Mouse (Mus musculus) adrenal gland, adult 8-10 months (tissue): ENCODE data around the gene Olfr1387. TPM values are rescaled to one million over a fixed set of nuclear protein-coding genes. Genes with fewer than 3 reads are reported as not detected.
"Not testable (repeated sequence)": the region's sequence is repeated elsewhere in the genome, so short reads cannot be mapped to it uniquely, and the experiment has no call there.

ENCODE experiments used
- DNase-seq: peaks from one replicate; pipeline ENCODE4 v3.0.0; 2022
- total RNA-seq, 4 experiments: library from RNA; stranded (reverse); gene quantifications; 2 replicates each; pipeline ENCODE4 v1.2.4; 2022

The Olfr1387 gene
- total RNA-seq = not detected

DNA sequence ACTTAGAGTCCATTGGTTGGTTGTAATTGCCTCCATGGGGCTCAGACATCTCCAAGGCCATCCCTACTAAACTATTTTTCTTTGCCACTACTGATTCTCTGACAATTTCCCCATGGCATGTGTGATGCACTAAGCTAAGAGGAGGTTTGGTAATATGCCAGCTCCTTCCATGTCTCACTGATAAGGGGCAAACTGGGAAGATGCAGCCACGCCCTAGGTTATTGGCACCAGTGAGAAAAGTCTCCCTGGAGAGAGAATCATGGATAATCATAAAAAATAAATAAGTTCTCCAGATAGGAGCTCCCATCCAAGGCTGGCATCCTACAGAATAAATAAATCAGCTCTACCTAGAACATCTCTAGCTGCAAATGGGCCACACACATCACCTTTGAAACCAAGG, at the start of gene Olfr1387:
Olfr1387 (plus strand) TSS at position 301 of the 400 bp plus-strand sequence.
- DNase-seq = no peak

DNA sequence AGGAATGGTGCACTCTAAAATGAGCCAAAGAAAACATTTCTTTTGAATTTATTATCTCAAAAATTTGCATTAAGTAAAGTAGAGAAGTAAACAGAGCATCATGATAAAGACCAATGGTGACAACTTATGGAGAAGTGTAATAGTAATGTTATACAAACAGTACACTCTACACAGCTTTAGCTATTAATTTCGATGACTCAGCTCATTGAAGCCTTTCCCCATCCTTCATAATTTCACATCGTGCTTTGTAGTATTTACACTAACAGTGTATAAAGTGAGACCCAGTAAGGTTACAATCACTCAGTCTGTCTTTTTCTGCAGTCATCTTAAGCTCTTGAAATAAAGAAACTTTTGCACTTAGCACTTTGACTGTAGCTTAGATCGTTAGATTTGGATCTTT, 48.4 kb upstream of the Olfr1387 start:
- DNase-seq = no peak

- no peak for DNase-seq
Observed at GRCm38 (mm10) chr11:49410540-49410939, 44.6 kb upstream of the Olfr1387 start.

- no peak for DNase-seq
Observed at GRCm38 (mm10) chr11:49422767-49423166, 32.4 kb upstream of the Olfr1387 start, which contains the start of gene Olfr1389. TSS of gene Olfr1389 (plus strand) at chr11:49423067.

DNA sequence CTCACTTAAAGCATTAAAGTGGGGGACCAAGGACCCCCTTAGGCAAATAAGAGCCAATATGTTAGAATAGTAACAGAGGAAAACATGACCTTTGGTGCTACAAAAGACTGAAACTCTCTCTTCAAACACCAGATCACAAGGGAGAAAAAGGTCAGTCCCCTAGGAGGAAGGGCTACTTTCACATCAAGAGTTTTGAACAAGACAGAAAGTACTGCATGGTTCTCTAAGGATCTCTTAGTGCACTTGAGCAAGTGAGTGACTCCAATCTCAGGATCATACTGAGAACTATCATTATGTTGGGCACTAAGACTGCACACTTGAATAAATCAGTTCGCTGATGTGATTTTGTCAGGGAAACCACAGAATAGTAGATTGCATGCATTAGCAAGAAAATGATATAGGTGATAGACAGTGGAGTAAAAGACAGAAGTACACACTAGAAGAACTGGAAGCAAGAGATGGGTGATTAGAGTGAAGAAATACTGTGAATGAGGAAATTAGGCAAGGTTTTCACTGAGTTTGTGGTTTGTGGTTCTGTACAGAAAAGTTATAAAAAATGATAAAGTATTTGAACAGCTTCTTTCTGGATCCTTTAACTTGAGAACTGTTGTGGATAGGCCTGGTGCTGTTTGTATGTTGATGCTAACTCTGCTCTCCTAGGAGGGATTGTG, 29.8 kb upstream of the Olfr1387 start:
- DNase-seq = no peak

- no peak for DNase-seq
Observed at GRCm38 (mm10) chr11:49429641-49430040, 25.5 kb upstream of the Olfr1387 start.

DNA sequence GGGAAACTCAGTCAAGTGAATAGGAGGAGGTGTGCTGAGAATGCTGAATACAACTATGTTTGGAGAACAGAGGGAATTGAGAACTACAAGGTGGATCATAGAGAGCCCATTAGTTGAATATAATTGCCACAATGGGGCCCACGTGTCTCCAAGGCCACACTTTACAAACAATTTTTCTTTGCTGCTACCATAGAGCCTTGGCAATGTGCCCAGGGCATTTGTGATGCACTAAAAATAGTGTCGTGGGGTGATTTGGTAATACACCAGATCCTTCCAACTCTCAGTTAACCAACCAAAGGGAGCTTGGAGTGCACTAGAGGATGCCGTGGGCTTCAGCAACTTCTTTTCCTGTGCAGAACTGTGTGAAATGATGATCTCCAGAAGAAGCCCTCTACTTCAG, 18.7 kb upstream of the Olfr1387 start, which contains the start of gene Olfr1388:
Olfr1388 (plus strand) TSS at position 214 of the 400 bp plus-strand sequence.
- DNase-seq = peak; percentile 2

GRCm38 (mm10) chr11:49464746-49465145, 9.6 kb downstream of the Olfr1387 start, which contains the start of gene Olfr1386:
TSS of gene Olfr1386 (plus strand) at chr11:49465046.
- not testable (repeated sequence) for DNase-seq

DNA sequence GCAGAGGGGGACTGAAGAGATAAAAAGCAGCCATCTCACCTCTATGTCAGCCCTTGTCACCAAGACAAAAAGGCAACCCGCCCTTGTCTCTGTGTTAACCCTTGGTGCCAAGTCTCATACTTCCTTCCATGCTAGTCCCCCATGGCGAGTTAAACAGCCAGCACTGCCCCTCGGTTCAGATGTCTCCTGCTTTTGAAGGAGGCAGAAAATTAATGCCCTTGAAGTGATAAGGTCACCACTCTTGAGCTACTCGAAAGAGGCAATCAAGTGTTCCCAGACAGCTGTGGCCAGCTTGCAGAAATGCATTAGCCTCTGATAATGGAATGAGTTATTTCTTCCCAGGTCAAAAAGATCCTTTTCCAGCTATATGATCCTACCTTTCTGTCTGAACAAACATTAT, 30.8 kb downstream of the Olfr1387 start:
- DNase-seq = no peak

DNA sequence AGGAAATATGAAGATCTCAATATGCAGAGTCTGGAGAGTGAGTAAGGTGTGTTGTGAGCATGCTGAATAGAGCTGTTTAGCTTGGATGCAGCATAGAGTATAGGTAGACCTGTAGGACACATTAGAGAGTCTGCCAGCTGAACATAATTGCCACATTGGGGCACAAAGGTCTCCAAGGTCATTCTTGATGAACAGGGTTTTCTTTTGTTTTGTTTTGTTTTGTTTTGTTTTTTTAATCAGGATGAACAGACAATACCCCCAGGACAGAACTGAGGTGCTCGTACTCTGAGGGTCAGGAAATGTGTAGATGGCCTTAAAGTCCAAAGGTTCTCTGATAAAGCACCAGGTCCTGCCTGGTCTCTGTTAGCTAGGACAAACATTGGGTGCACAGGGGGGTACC, 33.6 kb downstream of the Olfr1387 start, which contains the start of gene Olfr1385:
Olfr1385 (plus strand) TSS at position 301 of the 400 bp plus-strand sequence.
- DNase-seq = not testable (repeated sequence)

Other genes with a start within 250 kb of the Olfr1387 start
- gene Mgat1, start 211.2 kb upstream of the Olfr1387 start, total RNA-seq = 100 to 1,000 TPM; 114 to 131 (median 124) TPM
- not detected for gene Olfr1393, start 177.0 kb upstream of the Olfr1387 start, total RNA-seq
- not detected for gene Olfr1392, start 170.1 kb upstream of the Olfr1387 start, total RNA-seq
- gene Olfr10, start 150.6 kb upstream of the Olfr1387 start, total RNA-seq = not detected
- gene Olfr1391, start 132.6 kb upstream of the Olfr1387 start, total RNA-seq = not detected
- gene Olfr1390, start 120.2 kb upstream of the Olfr1387 start, total RNA-seq = not detected
- gene Olfr1389, start 32.3 kb upstream of the Olfr1387 start, total RNA-seq = not detected
- gene Olfr1388, start 18.7 kb upstream of the Olfr1387 start, total RNA-seq = under 1 TPM in 3 of 4 experiments, not detected in 1; 0.08 to 0.34 (median 0.17) TPM
- not detected for gene Olfr1386, start 9.7 kb downstream of the Olfr1387 start, total RNA-seq
- under 1 TPM in 1 of 4 experiments, not detected in 3; 0.22 TPM for gene Olfr1385, start 33.7 kb downstream of the Olfr1387 start, total RNA-seq
- gene Olfr1384, start 51.4 kb downstream of the Olfr1387 start, total RNA-seq = 1 to 10 TPM in 1 of 4 experiments, under 1 TPM in 1, not detected in 2; 0.32 to 1.2 TPM
- 1 to 10 TPM in 3 of 4 experiments, under 1 TPM in 1; 0.81 to 2.8 (median 1.1) TPM for gene Olfr1383, start 64.3 kb downstream of the Olfr1387 start, total RNA-seq
- gene Olfr1382, start 72.9 kb downstream of the Olfr1387 start, total RNA-seq = not detected
- gene Olfr1381, start 88.1 kb downstream of the Olfr1387 start, total RNA-seq = not detected
- not detected for gene Olfr1380, start 101.5 kb downstream of the Olfr1387 start, total RNA-seq
- 10 to 100 TPM; 19.3 to 29.5 (median 23.4) TPM for gene Flt4, start 153.9 kb downstream of the Olfr1387 start, total RNA-seq
- not detected for gene Scgb3a1, start 208.3 kb downstream of the Olfr1387 start, total RNA-seq